Mouse (Mus musculus) hindbrain, postnatal 0 days (tissue): Measurements from ENCODE around the gene Timp3. TPM values are rescaled to one million over a fixed set of nuclear protein-coding genes. Genes with fewer than 3 reads are reported as not detected.

Experiments used
- ATAC-seq: fragments of 200-750 bp; cut with Nextera tagmentation; 2 replicates; pipeline ENCODE4 v1.8.0; 2017; ENCODE audit warnings: mild to moderate bottlenecking, moderate TSS enrichment, moderate library complexity
- DNase-seq: peaks from one replicate; pipeline ENCODE4 v3.0.0-alpha.2; 2015; ENCODE audit warnings: low spot score
- H3K27ac ChIP-seq: fragments of 300-500 bp; sonication (generic); 2 replicates; pipeline ENCODE4 v1.5.1; 2014; ENCODE audit warnings: mild to moderate bottlenecking
- H3K27me3 ChIP-seq: fragments of 300-500 bp; sonication (generic); 2 replicates; pipeline ENCODE4 v1.6.1; 2014; ENCODE audit warnings: low read length, mixed read lengths; ENCODE audit not compliant: insufficient read depth
- H3K36me3 ChIP-seq: fragments of 300-500 bp; sonication (generic); 2 replicates; pipeline ENCODE4 v1.6.1; 2014; ENCODE audit warnings: low read length, mixed read lengths; ENCODE audit not compliant: insufficient read depth
- H3K4me1 ChIP-seq: fragments of 300-500 bp; sonication (generic); 2 replicates; pipeline ENCODE4 v1.6.1; 2014; ENCODE audit warnings: antibody characterized with exemption, low read length, mixed read lengths; ENCODE audit not compliant: insufficient read depth
- H3K4me2 ChIP-seq: fragments of 300-500 bp; sonication (generic); 2 replicates; pipeline ENCODE4 v1.6.1; 2014; ENCODE audit warnings: low read depth, mild to moderate bottlenecking, low read length, moderate library complexity, mixed read lengths
- H3K4me3 ChIP-seq: fragments of 300-500 bp; sonication (generic); 2 replicates; pipeline ENCODE4 v1.5.1; 2014; ENCODE audit warnings: low read length
- H3K9ac ChIP-seq: fragments of 300-500 bp; sonication (generic); replicated peaks from 2 replicates; pipeline ENCODE4 v1.6.1; 2014; ENCODE audit warnings: mild to moderate bottlenecking, low read length, moderate library complexity, mixed read lengths
- H3K9me3 ChIP-seq: fragments of 300-500 bp; sonication (generic); 2 replicates; pipeline ENCODE4 v1.6.1; 2016; ENCODE audit warnings: low read length, mixed read lengths
- CTCF ChIP-seq: IDR thresholded peaks from 2 replicates; pipeline ENCODE4 v1.5.1; 2016; ENCODE audit warnings: antibody characterized with exemption, control low read depth, low read depth
- WGBS: fragments of 180-500 bp; shearing (Covaris S2); extraction: QIAGEN DNeasy Blood & Tissue Kit; methylation state at CpG from one replicate; pipeline ENCODE4 v1.1.7; 2014; 5-methylcytosine and 5-hydroxymethylcytosine counted together
- polyA plus RNA-seq: library from polyadenylated mRNA; unstranded; fragments of >200 nt; fragmentation: Nextera tagmentation; extraction: Ambion mirVana; gene quantifications from 2 replicates; pipeline ENCODE4 v1.2.1, GENCODE M21; 2015
- total RNA-seq: library from RNA; depleted of rRNA; stranded (reverse); fragments of >200 nt; gene quantifications from 2 replicates; pipeline ENCODE4 v1.2.3, GENCODE M21; 2014

Gene Timp3
- total and polyA plus RNA-seq, 2 experiments from 2014 or later: 60.0 to 162 TPM

GRCm38 (mm10) chr10:86281238-86281637, 18.9 kb upstream of the Timp3 start:
- Histone ChIP-seq H3K9me3 (no peaks in the 10 kb centered on the region), H3K27me3 (no peaks in the 10 kb centered on the region), H3K27ac (no peak overlapping the region), H3K4me3 (no peak overlapping the region), H3K36me3 (no peaks in the 10 kb centered on the region), H3K9ac (no peak overlapping the region), H3K4me2 (no peak overlapping the region), H3K4me1 (no peaks in the 10 kb centered on the region)
- 84% methylated on average over 8 of the region's 8 CpGs for WGBS
- no peak for TF ChIP-seq CTCF
- DNase-seq (no peak), ATAC-seq (no peak)

GRCm38 (mm10) chr10:86286508-86286907, 13.7 kb upstream of the Timp3 start:
- H3K27me3 ChIP-seq: no peaks in the 10 kb centered on the region
- H3K4me1 ChIP-seq: no peaks in the 10 kb centered on the region
- no peaks in the 10 kb centered on the region for H3K9me3 ChIP-seq
- DNase-seq (no peak), ATAC-seq (no peak)
- no peak overlapping the region for H3K4me2 ChIP-seq
- H3K4me3 ChIP-seq: no peak overlapping the region
- H3K9ac ChIP-seq: no peak overlapping the region
- no peak overlapping the region for H3K27ac ChIP-seq
- H3K36me3 ChIP-seq: no peaks in the 10 kb centered on the region
- TF ChIP-seq CTCF: no peak
- 85% methylated on average over 7 of the region's 7 CpGs for WGBS

GRCm38 (mm10) chr10:86290109-86290771, 9.9 kb upstream of the Timp3 start:
- Histone ChIP-seq H3K4me2 (no peak overlapping the region), H3K27me3 (no peaks in the 10 kb centered on the region), H3K36me3 (no peaks in the 10 kb centered on the region), H3K4me1 (no peaks in the 10 kb centered on the region), H3K4me3 (no peak overlapping the region), H3K27ac (no peak overlapping the region), H3K9me3 (no peaks in the 10 kb centered on the region), H3K9ac (no peak overlapping the region)
- WGBS: 73% methylated on average over 8 of the region's 8 CpGs
- no peak for ATAC-seq
- DNase-seq: no peak
- TF ChIP-seq CTCF: no peak

- H3K36me3 ChIP-seq: no peaks in the 10 kb centered on the region
- H3K9ac ChIP-seq: no peak overlapping the region
- ATAC-seq: no peak
- no peak for DNase-seq
- H3K27me3 ChIP-seq: no peaks in the 10 kb centered on the region
- H3K4me1 ChIP-seq: peaks cover 4% of the 10 kb centered on the region; the same call in 1 of the 2 replicates
- no peaks in the 10 kb centered on the region for H3K9me3 ChIP-seq
- no peak for TF ChIP-seq CTCF
- H3K4me2 ChIP-seq: no peak overlapping the region
- no peak overlapping the region for H3K4me3 ChIP-seq
- no peak overlapping the region for H3K27ac ChIP-seq
- WGBS: 86% methylated on average over 1 of the region's 1 CpGs
Measured at GRCm38 (mm10) chr10:86293880-86294279, 6.3 kb upstream of the Timp3 start.

GRCm38 (mm10) chr10:86294599-86295365, 5.4 kb upstream of the Timp3 start:
- Histone ChIP-seq H3K36me3 (no peaks in the 10 kb centered on the region), H3K9ac (no peak overlapping the region), H3K4me1 (peaks cover 4% of the 10 kb centered on the region; the same call in 1 of the 2 replicates), H3K4me2 (no peak overlapping the region), H3K9me3 (no peaks in the 10 kb centered on the region), H3K4me3 (no peak overlapping the region), H3K27ac (no peak overlapping the region), H3K27me3 (no peaks in the 10 kb centered on the region)
- no peak for DNase-seq
- no peak for ATAC-seq
- TF ChIP-seq CTCF: no peak
- 71% methylated on average over 10 of the region's 10 CpGs for WGBS

GRCm38 (mm10) chr10:86295454-86296098, 4.6 kb upstream of the Timp3 start:
- H3K9ac ChIP-seq: no peak overlapping the region
- no peak overlapping the region for H3K27ac ChIP-seq
- ATAC-seq (no peak), DNase-seq (no peak)
- no peaks in the 10 kb centered on the region for H3K27me3 ChIP-seq
- no peaks in the 10 kb centered on the region for H3K9me3 ChIP-seq
- H3K36me3 ChIP-seq: no peaks in the 10 kb centered on the region
- H3K4me3 ChIP-seq: no peak overlapping the region
- H3K4me1 ChIP-seq: peaks cover 4% of the 10 kb centered on the region; the same call in 1 of the 2 replicates
- TF ChIP-seq CTCF: no peak
- peak overlapping the region; percentile 36 for H3K4me2 ChIP-seq
- WGBS: 39% methylated on average over 13 of the region's 13 CpGs
